Mouse (Mus musculus): ENCODE measurements around the gene Spsb3. TPM values are rescaled to one million over a fixed set of nuclear protein-coding genes. Genes with fewer than 3 reads are reported as not detected.

Spsb3 gene
- total RNA-seq (2012; rRNA removed) = 27.2 and 34.5 TPM in 2 replicates
- 10 to 100 TPM in 1 of 2 experiments, not detected in 1; 30.2 TPM for polyA plus RNA-seq (2012; ENCODE audit: insufficient read depth in 1 of 2, insufficient read length in 2 of 2, low read depth in 1 of 2, low replicate concordance in 2 of 2, missing spikeins in 1 of 2)

- Histone ChIP-seq H3K27ac (ENCODE audit: control insufficient read depth, low read depth, low read length) (peak within 1 kb of the TSS; percentile 35), H3K36me3 (ENCODE audit: control insufficient read depth in 1 of 2, insufficient read depth in 2 of 2, low read length in 2 of 2) (peaks cover 0 to 2% of the 10 kb centered on the region in 2 experiments; a peak in 2 of 4 replicates)
- peak; percentile 98 for TF ChIP-seq MXI1 (IDR thresholded peaks at IDR 0.05; ENCODE audit: low read depth, low read length)
- no peak for TF ChIP-seq MAFK (IDR thresholded peaks at IDR 0.05; ENCODE audit: borderline replicate concordance, low read depth, low read length)
- no peak for TF ChIP-seq MEF2A (IDR thresholded peaks at IDR 0.05; ENCODE audit: extremely low read depth, insufficient replicate concordance, low read depth, low read length, poor library complexity, severe bottlenecking)
- TF ChIP-seq ELF1 (IDR thresholded peaks at IDR 0.05; ENCODE audit: low read depth, low read length) = peak; percentile 98
- peak; percentile 87 for TF ChIP-seq KAT2A (conservative IDR thresholded peaks at IDR 0.05; ENCODE audit: low read depth, low read length)
- TF ChIP-seq RAD21 (IDR thresholded peaks at IDR 0.05; ENCODE audit: low read depth, low read length) = no peak
- TF ChIP-seq MYC (IDR thresholded peaks at IDR 0.05; ENCODE audit: low read depth, low read length) = peak; percentile 78
- TF ChIP-seq CHD2 (IDR thresholded peaks at IDR 0.05; ENCODE audit: low read length) = peak; percentile 98
- TF ChIP-seq MAX (IDR thresholded peaks at IDR 0.05; ENCODE audit: low read length) = peak; percentile 75
- TF ChIP-seq SMC3 (IDR thresholded peaks at IDR 0.05; ENCODE audit: low read depth, low read length) = no peak
- TF ChIP-seq ETS1 (IDR thresholded peaks at IDR 0.05; ENCODE audit: low read depth, low read length) = no peak
- TF ChIP-seq USF1 (IDR thresholded peaks at IDR 0.05; ENCODE audit: low read depth, low read length) = 0 out of 2 replicates have a peak, but pooled peaks have one; percentile 28
- peak; percentile 100 for TF ChIP-seq ZNF384 (IDR thresholded peaks at IDR 0.05; ENCODE audit: low read depth, low read length)
- TF ChIP-seq HCFC1 (IDR thresholded peaks at IDR 0.05; ENCODE audit: low read depth, low read length) = peak; percentile 97
- no peak for TF ChIP-seq EP300 (IDR thresholded peaks at IDR 0.05; ENCODE audit: low read depth in 1 of 2, low read length in 2 of 2)
- TF ChIP-seq GABPA (IDR thresholded peaks at IDR 0.05; ENCODE audit: low read depth, low read length) = peak; percentile 31; the same call in 1 of the 2 replicates
- no peak for TF ChIP-seq CHD1 (IDR thresholded peaks at IDR 0.05; ENCODE audit: low read depth, low read length)
- no peak for TF ChIP-seq BHLHE40 (IDR thresholded peaks at IDR 0.05; ENCODE audit: borderline replicate concordance, low read depth, low read length)
- no peak for TF ChIP-seq ZC3H11A (IDR thresholded peaks at IDR 0.05; ENCODE audit: low read depth, low read length)
- TF ChIP-seq MAZ (IDR thresholded peaks at IDR 0.05; ENCODE audit: low read depth, low read length) = peak; percentile 22; the same call in 1 of the 2 replicates
- peak; percentile 45 to 86 for TF ChIP-seq POLR2A (IDR thresholded peaks at IDR 0.05; ENCODE audit: control insufficient read depth in 1 of 2, insufficient read depth in 1 of 2, low read depth in 1 of 2, low read length in 2 of 2, poor library complexity in 1 of 2)
- 0 out of 2 replicates have a peak, but pooled peaks have one; percentile 22 for TF ChIP-seq NRF1 (IDR thresholded peaks at IDR 0.05; ENCODE audit: insufficient read depth, low read depth, low read length, poor library complexity, severe bottlenecking)
- TF ChIP-seq ZMIZ1 (IDR thresholded peaks at IDR 0.05; ENCODE audit: low read depth, low read length) = 0 out of 2 replicates have a peak, but pooled peaks have one; percentile 69
- 0 out of 2 replicates have a peak, but pooled peaks have one; percentile 36 for TF ChIP-seq JUND (IDR thresholded peaks at IDR 0.05; ENCODE audit: low read depth, low read length)
- no peak for TF ChIP-seq RCOR1 (IDR thresholded peaks at IDR 0.05; ENCODE audit: low read depth, low read length)
- peak; percentile 80; the same call in 1 of the 2 replicates for TF ChIP-seq POLR2AphosphoS2 (IDR thresholded peaks at IDR 0.05; ENCODE audit: low read length)
- TF ChIP-seq SIN3A (IDR thresholded peaks at IDR 0.05; ENCODE audit: low read length) = peak; percentile 99
- peak; percentile 52 for TF ChIP-seq MYB (IDR thresholded peaks at IDR 0.05; ENCODE audit: low read depth, low read length)
- TF ChIP-seq POLR2AphosphoS5 (IDR thresholded peaks at IDR 0.05; ENCODE audit: borderline replicate concordance, low read depth, low read length) = no peak
- TF ChIP-seq TBP (IDR thresholded peaks at IDR 0.05; ENCODE audit: low read depth, low read length) = peak; percentile 66; the same call in 1 of the 2 replicates
- TF ChIP-seq ZKSCAN1 (IDR thresholded peaks at IDR 0.05; ENCODE audit: low read depth, low read length) = peak; percentile 78; the same call in 1 of the 2 replicates
- TF ChIP-seq TAL1 (IDR thresholded peaks at IDR 0.05; ENCODE audit: low read length) = no peak
- no peak for TF ChIP-seq UBTF (IDR thresholded peaks at IDR 0.05; ENCODE audit: borderline replicate concordance, insufficient read depth, low read depth, low read length)
- peak; percentile 69 for TF ChIP-seq NELFE (IDR thresholded peaks at IDR 0.05; ENCODE audit: low read depth, low read length)
- TF ChIP-seq E2F4 (IDR thresholded peaks at IDR 0.05; ENCODE audit: borderline replicate concordance, low read depth, low read length) = peak; percentile 85; the same call in 1 of the 2 replicates
These were observed at the start of gene Spsb3, which contains the start of gene Nubp2 for GRCm38 (mm10) chr17:24886134-24886931. TSS of gene Spsb3 (plus strand) at chr17:24886643. TSS of gene Nubp2 (minus strand) at chr17:24886349.

More at GRCm38 (mm10) chr17:24886134-24886931, at the start of gene Spsb3, which contains the start of gene Nubp2:
- peaks cover 22% of the 10 kb centered on the region for H3K79me2 ChIP-seq (ENCODE audit: control insufficient read depth, insufficient read depth, low read length, poor library complexity)
- DNase-seq (ENCODE audit: low read depth, low spot score) = peak; percentile 99
- H3K9ac ChIP-seq (ENCODE audit: control insufficient read depth, low read depth, low read length, poor library complexity, severe bottlenecking) = peak within 1 kb of the TSS; percentile 89
- no peaks in the 10 kb centered on the region for H3K27me3 ChIP-seq (ENCODE audit: control insufficient read depth in 1 of 2, insufficient read depth in 2 of 2, low read length in 2 of 2)
- H3K4me3 ChIP-seq (ENCODE audit: control insufficient read depth in 1 of 2, insufficient read depth in 1 of 2, low read depth in 2 of 2, low read length in 2 of 2) = peak within 1 kb of the TSS; percentile 88 to 93
- H3K4me1 ChIP-seq (ENCODE audit: control insufficient read depth in 1 of 2, insufficient read depth in 2 of 2, low read length in 2 of 2) = peaks cover 0 to 14% of the 10 kb centered on the region in 2 experiments; a peak in 1 of 4 replicates
- H3K9me3 ChIP-seq (replicated peaks; ENCODE audit: insufficient read depth, low read length) = no peaks in the 10 kb centered on the region
